Mouse (Mus musculus) lung, postnatal 0 days (tissue): ENCODE measurements around the gene Slc25a25. TPM values are rescaled to one million over a fixed set of nuclear protein-coding genes. Genes with fewer than 3 reads are reported as not detected.

Experiments used
- ATAC-seq: fragments of 200-750 bp; cut with Nextera tagmentation; 2 replicates; pipeline ENCODE4 v1.8.0; 2017; ENCODE audit warnings: moderate library complexity
- DNase-seq: peaks from one replicate; pipeline ENCODE4 v3.0.0-alpha.2; 2016; ENCODE audit warnings: low spot score
- H3K27ac ChIP-seq: fragments of 300-500 bp; sonication (generic); 2 replicates; pipeline ENCODE4 v1.5.1; 2014; ENCODE audit warnings: antibody characterized with exemption, mild to moderate bottlenecking, low read length, mixed read lengths
- H3K27me3 ChIP-seq: fragments of 300-500 bp; sonication (generic); replicated peaks from 2 replicates; pipeline ENCODE4 v1.6.1; 2014; ENCODE audit warnings: low read length, mixed read lengths; ENCODE audit not compliant: insufficient read depth
- H3K36me3 ChIP-seq: fragments of 300-500 bp; sonication (generic); 2 replicates; pipeline ENCODE4 v1.6.1; 2014; ENCODE audit warnings: low read length, mixed read lengths; ENCODE audit not compliant: insufficient read depth
- H3K4me1 ChIP-seq: fragments of 300-500 bp; sonication (generic); 2 replicates; pipeline ENCODE4 v1.6.1; 2014; ENCODE audit warnings: antibody characterized with exemption, low read depth, low read length, mixed read lengths; ENCODE audit not compliant: insufficient read depth
- H3K4me2 ChIP-seq: fragments of 300-500 bp; sonication (generic); replicated peaks from 2 replicates; pipeline ENCODE4 v1.6.1; 2014; ENCODE audit warnings: low read depth, mild to moderate bottlenecking, low read length, moderate library complexity, mixed read lengths
- H3K4me3 ChIP-seq: fragments of 300-500 bp; sonication (generic); 2 replicates; pipeline ENCODE4 v1.5.1; 2014; ENCODE audit warnings: low read depth, low read length
- H3K9ac ChIP-seq: fragments of 300-500 bp; sonication (generic); replicated peaks from 2 replicates; pipeline ENCODE4 v1.6.1; 2014; ENCODE audit warnings: low read depth, mild to moderate bottlenecking
- H3K9me3 ChIP-seq: fragments of 300-500 bp; sonication (generic); 2 replicates; pipeline ENCODE4 v1.6.1; 2016; ENCODE audit warnings: low read length, mixed read lengths
- CTCF ChIP-seq: IDR thresholded peaks from 2 replicates; pipeline ENCODE4 v1.5.1; 2016; ENCODE audit warnings: antibody characterized with exemption, mild to moderate bottlenecking
- EP300 ChIP-seq: IDR thresholded peaks from 2 replicates; pipeline ENCODE4 v1.6.1; 2016; ENCODE audit warnings: antibody characterized with exemption, mild to moderate bottlenecking, control low read depth
- WGBS: fragments of 180-500 bp; shearing (Covaris S2); extraction: QIAGEN DNeasy Blood & Tissue Kit; methylation state at CpG from one replicate; pipeline ENCODE4 v1.1.7; 2014; 5-methylcytosine and 5-hydroxymethylcytosine counted together
- polyA plus RNA-seq: library from polyadenylated mRNA; unstranded; fragments of >200 nt; fragmentation: Nextera tagmentation; extraction: Ambion mirVana; gene quantifications from 2 replicates; pipeline ENCODE4 v1.2.1, GENCODE M21; 2015

Gene Slc25a25
- polyA plus RNA-seq, 1 experiment from 2014 or later = 16.7 TPM

- H3K9ac ChIP-seq = no peak overlapping the region
- no peak overlapping the region for H3K27ac ChIP-seq
- no peak for TF ChIP-seq EP300
- TF ChIP-seq CTCF = no peak
- DNase-seq (no peak), ATAC-seq (no peak)
- no peak overlapping the region for H3K4me2 ChIP-seq
- H3K4me1 ChIP-seq = peaks cover 7% of the 10 kb centered on the region
- H3K36me3 ChIP-seq = peaks cover 43% of the 10 kb centered on the region
- no peaks in the 10 kb centered on the region for H3K9me3 ChIP-seq
- H3K27me3 ChIP-seq = no peaks in the 10 kb centered on the region
- H3K4me3 ChIP-seq = no peak overlapping the region
- 79% methylated on average over 2 of the region's 2 CpGs for WGBS
Measured at GRCm38 (mm10) chr2:32416556-32416955, 34.7 kb downstream of the Slc25a25 start.

- no peaks in the 10 kb centered on the region for H3K27me3 ChIP-seq
- H3K4me1 ChIP-seq = 0 out of 2 replicates have a peak, but pooled peaks cover 5% of the 10 kb centered on the region
- H3K36me3 ChIP-seq = peaks cover 43% of the 10 kb centered on the region
- H3K4me2 ChIP-seq = no peak overlapping the region
- no peaks in the 10 kb centered on the region for H3K9me3 ChIP-seq
- no peak overlapping the region for H3K27ac ChIP-seq
- no peak overlapping the region for H3K9ac ChIP-seq
- ATAC-seq (no peak), DNase-seq (no peak)
- 95% methylated on average over 12 of the region's 12 CpGs for WGBS
- no peak overlapping the region for H3K4me3 ChIP-seq
- TF ChIP-seq CTCF = no peak
- TF ChIP-seq EP300 = no peak
Measured at GRCm38 (mm10) chr2:32415801-32416200, 35.4 kb downstream of the Slc25a25 start.

GRCm38 (mm10) chr2:32413936-32414335, 37.3 kb downstream of the Slc25a25 start:
- peak; percentile 49 for ATAC-seq
- no peak overlapping the region for H3K4me3 ChIP-seq
- no peak overlapping the region for H3K4me2 ChIP-seq
- peaks cover 32% of the 10 kb centered on the region for H3K36me3 ChIP-seq
- no peak overlapping the region for H3K9ac ChIP-seq
- peak; percentile 82 for DNase-seq
- 0 out of 2 replicates have a peak, but pooled peaks cover 5% of the 10 kb centered on the region for H3K4me1 ChIP-seq
- no peaks in the 10 kb centered on the region for H3K9me3 ChIP-seq
- H3K27me3 ChIP-seq = no peaks in the 10 kb centered on the region
- WGBS = 48% methylated on average over 5 of the region's 5 CpGs
- TF ChIP-seq CTCF (no peak), EP300 (peak; percentile 18; the same call in 1 of the 2 replicates)
- H3K27ac ChIP-seq = no peak overlapping the region

GRCm38 (mm10) chr2:32412742-32413531, 38.3 kb downstream of the Slc25a25 start:
- Histone ChIP-seq H3K36me3 (peaks cover 30% of the 10 kb centered on the region), H3K9ac (no peak overlapping the region), H3K4me2 (no peak overlapping the region), H3K9me3 (no peaks in the 10 kb centered on the region), H3K4me3 (no peak overlapping the region), H3K4me1 (0 out of 2 replicates have a peak, but pooled peaks cover 5% of the 10 kb centered on the region), H3K27me3 (no peaks in the 10 kb centered on the region), H3K27ac (no peak overlapping the region)
- no peak for DNase-seq
- WGBS = 88% methylated on average over 6 of the region's 6 CpGs
- no peak for ATAC-seq
- TF ChIP-seq CTCF = no peak
- TF ChIP-seq EP300 = no peak

- ATAC-seq (no peak), DNase-seq (no peak)
- Histone ChIP-seq H3K4me3 (no peak overlapping the region), H3K4me2 (no peak overlapping the region), H3K27ac (no peak overlapping the region), H3K4me1 (0 out of 2 replicates have a peak, but pooled peaks cover 5% of the 10 kb centered on the region), H3K27me3 (no peaks in the 10 kb centered on the region), H3K9ac (no peak overlapping the region), H3K9me3 (no peaks in the 10 kb centered on the region), H3K36me3 (peaks cover 14% of the 10 kb centered on the region; the same call in 1 of the 2 replicates)
- TF ChIP-seq EP300 = no peak
- no peak for TF ChIP-seq CTCF
- 65% methylated on average over 7 of the region's 7 CpGs for WGBS
Measured at GRCm38 (mm10) chr2:32411407-32411806, 39.8 kb downstream of the Slc25a25 start.

GRCm38 (mm10) chr2:32408429-32409424, 42.5 kb downstream of the Slc25a25 start:
- Histone ChIP-seq H3K9me3 (no peaks in the 10 kb centered on the region), H3K9ac (no peak overlapping the region), H3K27me3 (no peaks in the 10 kb centered on the region), H3K4me1 (no peaks in the 10 kb centered on the region), H3K4me3 (no peak overlapping the region), H3K36me3 (no peaks in the 10 kb centered on the region), H3K4me2 (no peak overlapping the region), H3K27ac (peak overlapping the region; percentile 0; the same call in 1 of the 2 replicates)
- no peak for TF ChIP-seq CTCF
- TF ChIP-seq EP300 = peak; percentile 72
- ATAC-seq = peak; percentile 83
- WGBS = 57% methylated on average over 25 of the region's 25 CpGs
- peak; percentile 92 for DNase-seq
